Mouse (Mus musculus): ENCODE measurements around the gene Kit.

The Kit gene

DNA sequence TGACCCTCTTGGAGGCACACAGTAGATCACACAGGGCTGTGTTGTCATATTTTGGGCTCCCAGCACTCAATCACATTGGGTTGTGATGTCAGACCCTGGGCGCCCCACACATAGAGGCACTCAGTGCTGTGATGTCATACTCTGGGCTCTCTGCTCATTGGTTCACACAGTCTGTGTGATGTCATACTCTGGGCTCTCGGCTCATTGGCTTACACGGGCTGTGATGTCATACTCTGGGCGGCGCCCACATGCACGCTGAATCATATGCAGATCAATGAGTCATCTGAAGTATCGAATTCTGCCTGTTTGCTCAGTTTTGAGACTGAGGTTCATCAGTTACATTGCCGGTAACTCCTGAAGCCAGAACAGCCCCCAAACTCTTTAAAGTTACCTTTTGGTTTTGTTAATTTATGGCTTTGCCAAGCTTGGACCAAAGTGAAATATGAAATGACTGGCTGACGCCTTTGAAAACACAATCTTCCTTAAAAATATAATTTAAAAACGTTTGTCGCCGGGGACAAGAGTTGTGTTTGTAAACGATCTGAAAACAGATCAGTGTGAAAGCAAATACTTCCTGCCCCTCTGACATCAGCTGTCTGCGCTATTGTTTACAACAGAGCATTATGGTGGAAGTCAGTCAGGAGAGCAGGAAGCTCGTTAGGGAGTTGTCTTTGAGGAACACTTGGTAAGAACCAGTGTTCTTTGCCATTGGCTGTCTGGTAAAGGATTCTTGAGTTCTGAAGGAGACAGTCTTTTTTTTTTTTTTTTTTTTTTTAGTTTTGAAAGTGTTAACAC is 15.0 kb downstream of the Kit start:
- no peak for DNase-seq (ENCODE audit: low read depth, low spot score)

DNA sequence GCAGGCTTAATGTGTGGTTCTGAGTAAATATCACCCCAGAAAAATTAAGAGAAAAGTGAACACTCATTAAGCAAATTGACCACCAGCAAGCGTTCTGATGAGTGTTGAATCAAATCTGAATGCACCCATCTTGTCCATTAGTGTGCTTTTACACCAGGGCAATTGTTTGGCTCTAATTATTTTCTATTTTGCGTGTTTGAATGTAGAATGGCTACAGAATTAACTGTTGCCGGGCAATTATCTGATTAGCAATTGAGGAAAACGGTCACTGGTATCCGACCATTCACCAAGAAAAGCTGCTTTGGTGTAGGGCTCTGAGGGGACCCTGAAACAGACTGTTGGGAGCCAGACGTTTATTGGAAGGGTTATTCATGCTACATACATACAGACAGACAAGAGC is 16.2 kb downstream of the Kit start:
- no peak for DNase-seq (ENCODE audit: low read depth, low spot score)

DNA sequence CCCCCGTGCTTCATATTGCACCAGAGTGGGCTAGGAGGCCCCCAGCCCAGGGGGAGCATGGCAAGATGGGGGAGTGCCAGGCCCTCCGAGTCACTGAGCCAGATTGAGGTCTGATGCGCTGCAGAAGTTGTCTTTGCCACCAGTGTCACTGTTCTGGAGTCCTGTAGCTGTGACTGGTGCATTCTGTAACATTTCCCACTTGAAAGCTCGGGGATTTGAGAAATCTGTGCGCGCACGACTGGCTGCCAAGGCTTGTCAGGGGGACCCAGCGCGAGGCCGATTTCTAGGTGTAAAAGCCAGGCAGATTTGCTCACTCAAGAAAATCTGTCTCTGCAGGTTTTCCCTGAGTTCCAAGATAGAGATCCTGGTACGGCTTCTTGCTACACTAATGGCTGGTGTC is 16.9 kb downstream of the Kit start:
- no peak for DNase-seq (ENCODE audit: low read depth, low spot score)

GRCm38 (mm10) chr5:75595319-75595718 is 20.6 kb downstream of the Kit start:
- no peak for DNase-seq (ENCODE audit: low read depth, low spot score)

DNA sequence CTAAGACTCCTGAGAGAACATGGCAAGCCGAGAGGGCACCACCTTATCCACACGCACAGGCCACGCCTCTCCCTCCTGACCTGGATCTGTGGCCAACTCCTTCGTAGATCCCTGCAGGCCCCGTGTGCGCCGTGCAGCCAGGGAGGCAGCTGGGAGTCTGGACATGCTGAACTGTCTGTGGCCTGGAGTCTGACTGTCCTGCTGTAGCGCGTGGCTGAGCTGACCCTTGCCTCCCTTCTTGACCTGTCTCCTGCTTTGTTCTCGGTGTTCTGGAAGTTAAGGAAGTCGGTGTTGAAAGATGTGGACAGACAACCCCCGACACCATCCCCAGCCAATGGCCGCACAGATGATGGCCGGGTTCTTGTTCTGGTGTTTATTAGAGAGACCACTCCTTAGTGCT is 21.5 kb downstream of the Kit start:
- DNase-seq (ENCODE audit: low read depth, low spot score) = no peak

DNA sequence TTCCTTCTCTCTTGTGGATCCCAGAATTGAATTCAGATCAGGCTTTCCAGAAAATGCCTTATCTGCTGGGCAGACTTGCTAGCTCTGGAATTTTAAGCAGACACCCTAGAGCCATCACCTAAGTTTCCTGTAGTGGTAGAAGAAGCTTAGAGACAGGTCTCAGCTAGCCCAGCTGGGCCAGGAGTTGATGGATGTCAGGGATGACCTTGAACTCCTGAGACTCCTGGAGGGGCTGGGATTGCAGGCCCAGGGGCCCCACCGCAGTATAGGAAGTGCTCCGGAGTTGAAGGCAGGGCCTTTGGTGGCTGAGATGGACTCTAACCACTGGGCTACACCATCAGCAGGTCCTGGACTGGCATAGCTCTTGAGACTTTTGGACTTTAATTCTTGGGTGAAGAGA is 22.6 kb downstream of the Kit start:
- no peak for DNase-seq (ENCODE audit: low read depth, low spot score)

- DNase-seq (ENCODE audit: low read depth, low spot score) = no peak
Measured at GRCm38 (mm10) chr5:75598491-75598890, 23.8 kb downstream of the Kit start.

GRCm38 (mm10) chr5:75599991-75600390 is 25.3 kb downstream of the Kit start:
- no peak for DNase-seq (ENCODE audit: low read depth, low spot score)

DNA sequence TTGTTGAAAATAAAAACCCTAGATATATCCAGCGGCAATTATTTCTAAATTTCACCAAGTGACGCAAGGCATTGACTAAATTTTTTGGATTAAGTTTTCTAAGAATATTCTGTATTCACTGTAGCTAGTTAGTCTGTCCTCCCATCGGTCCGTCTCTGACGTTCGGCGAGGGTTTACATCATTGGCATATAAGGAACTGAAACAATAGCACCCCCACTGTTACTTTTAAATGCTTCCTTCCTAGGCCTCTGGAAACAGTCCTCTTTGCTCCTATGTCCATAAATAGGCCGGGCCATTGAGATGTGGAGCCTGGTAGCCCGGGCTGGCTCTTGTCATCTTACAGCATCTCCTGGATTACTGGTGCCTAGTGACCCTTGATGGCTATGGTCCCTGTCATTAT is 29.5 kb downstream of the Kit start:
- no peak for DNase-seq (ENCODE audit: low read depth, low spot score)

GRCm38 (mm10) chr5:75606898-75607297 is 32.2 kb downstream of the Kit start:
- no peak for DNase-seq (ENCODE audit: low read depth, low spot score)

DNA sequence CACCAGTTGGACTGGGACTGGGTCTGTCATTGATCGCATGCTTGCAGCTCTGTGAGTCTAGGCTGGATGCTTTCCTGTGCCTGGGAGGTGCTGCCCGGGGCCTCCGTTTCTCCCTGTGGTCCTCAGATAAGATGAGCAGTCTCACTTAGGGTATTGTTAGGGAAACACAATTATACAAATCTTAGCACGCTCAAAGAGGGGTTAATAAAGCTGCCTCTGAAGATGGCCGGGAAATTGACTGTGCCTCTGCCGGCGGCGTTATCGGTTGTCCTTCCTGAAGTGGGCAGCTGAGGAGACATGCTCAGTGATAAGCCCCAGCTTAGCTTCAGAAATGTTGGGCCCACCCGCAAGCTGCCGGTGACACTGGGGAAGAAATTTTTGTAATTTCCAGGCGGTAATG is 33.3 kb downstream of the Kit start:
- DNase-seq (ENCODE audit: low read depth, low spot score) = no peak

GRCm38 (mm10) chr5:75612380-75612779 is 37.7 kb downstream of the Kit start:
- DNase-seq (ENCODE audit: low read depth, low spot score) = no peak

- no peak for DNase-seq (ENCODE audit: low read depth, low spot score)
Measured at GRCm38 (mm10) chr5:75612926-75613325, 38.2 kb downstream of the Kit start.

DNA sequence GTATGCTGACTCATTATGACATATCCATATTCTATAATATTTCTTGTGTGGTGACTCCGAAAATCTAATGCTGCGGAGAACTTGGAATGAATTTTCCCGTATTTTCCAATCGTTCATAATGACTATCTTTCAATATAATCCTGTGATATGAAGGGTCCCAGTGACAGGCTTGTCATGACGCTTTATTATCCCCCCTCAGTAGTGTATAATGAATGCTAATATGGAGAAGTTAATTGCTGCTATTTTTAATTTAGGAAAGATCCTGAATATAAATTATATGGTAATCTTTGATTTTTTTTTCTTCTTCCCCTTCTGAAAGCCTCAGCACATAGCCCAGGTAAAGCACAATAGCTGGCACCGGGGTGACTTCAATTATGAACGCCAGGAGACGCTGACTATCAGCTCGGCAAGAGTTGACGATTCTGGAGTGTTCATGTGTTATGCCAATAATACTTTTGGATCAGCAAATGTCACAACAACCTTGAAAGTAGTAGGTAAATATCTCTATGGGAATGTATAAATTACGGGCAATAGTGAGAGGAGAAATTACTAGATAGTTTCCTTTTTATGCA is 40.4 kb downstream of the Kit start:
- no peak for DNase-seq (ENCODE audit: low read depth, low spot score)

DNA sequence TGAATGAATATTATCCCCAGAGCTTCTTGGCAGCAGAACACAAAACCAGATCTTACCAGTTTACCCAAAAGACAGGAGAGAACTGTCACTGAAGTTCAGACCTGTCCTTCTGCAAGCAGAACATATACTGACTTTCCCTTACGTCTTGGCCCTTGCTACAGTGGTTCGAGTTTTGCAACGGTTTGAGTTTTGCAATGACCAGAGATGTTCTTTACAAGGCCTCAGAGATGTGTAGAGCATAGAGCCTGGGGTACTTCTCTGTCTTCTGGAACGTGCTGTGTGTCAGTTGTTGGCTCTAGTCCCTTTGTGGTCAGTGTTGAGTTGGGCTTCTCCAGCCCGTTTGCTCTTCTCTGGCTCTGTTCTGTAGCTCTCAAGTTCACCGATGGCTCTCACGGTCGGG is 40.9 kb downstream of the Kit start:
- DNase-seq (ENCODE audit: low read depth, low spot score) = no peak

- no peak for DNase-seq (ENCODE audit: low read depth, low spot score)
Measured at GRCm38 (mm10) chr5:75622401-75622800, 47.7 kb downstream of the Kit start.

DNA sequence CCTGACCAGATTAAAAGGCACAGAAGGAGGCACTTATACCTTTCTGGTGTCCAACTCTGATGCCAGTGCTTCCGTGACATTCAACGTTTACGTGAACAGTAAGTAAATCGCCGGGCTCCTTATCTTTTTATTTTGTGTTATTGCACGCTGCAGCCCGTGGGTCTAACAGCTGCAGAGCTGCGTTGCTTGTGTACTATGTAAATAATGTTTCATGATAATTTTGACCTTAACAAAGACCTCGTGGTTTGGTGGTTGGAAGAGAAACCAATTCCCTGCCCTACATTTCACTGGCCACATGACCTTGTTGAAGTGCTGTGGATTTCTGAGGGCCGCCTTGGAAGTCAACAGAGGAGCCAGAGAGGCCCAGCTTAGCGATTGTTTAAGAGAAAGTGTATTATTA is 48.3 kb downstream of the Kit start:
- DNase-seq (ENCODE audit: low read depth, low spot score) = no peak

- DNase-seq (ENCODE audit: low read depth, low spot score) = no peak
Measured at GRCm38 (mm10) chr5:75623520-75623919, 48.8 kb downstream of the Kit start.

- no peak for DNase-seq (ENCODE audit: low read depth, low spot score)
Measured at GRCm38 (mm10) chr5:75623993-75624706, 49.4 kb downstream of the Kit start.

DNA sequence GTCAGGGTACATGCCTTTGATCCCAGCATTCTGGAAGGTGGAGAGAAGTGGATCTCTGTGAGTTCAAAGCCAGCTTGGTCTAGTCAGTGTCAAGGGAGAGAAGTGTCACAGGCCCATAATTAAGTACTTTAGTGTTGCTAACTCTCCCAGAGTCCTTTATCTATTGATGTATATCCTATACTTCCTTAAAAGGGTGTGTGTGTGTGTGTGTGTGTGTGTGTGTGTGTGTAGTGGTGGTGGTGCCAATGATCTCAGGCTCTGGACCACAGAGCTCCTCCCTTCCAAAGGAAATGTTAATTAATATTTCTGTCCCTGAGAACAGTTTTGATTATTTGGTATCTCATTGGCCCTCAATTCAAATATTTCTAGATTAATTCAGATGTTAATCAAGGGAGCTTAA is 50.3 kb downstream of the Kit start:
- DNase-seq (ENCODE audit: low read depth, low spot score) = no peak

- no peak for DNase-seq (ENCODE audit: low read depth, low spot score)
Measured at GRCm38 (mm10) chr5:75626284-75626683, 51.6 kb downstream of the Kit start.

DNA sequence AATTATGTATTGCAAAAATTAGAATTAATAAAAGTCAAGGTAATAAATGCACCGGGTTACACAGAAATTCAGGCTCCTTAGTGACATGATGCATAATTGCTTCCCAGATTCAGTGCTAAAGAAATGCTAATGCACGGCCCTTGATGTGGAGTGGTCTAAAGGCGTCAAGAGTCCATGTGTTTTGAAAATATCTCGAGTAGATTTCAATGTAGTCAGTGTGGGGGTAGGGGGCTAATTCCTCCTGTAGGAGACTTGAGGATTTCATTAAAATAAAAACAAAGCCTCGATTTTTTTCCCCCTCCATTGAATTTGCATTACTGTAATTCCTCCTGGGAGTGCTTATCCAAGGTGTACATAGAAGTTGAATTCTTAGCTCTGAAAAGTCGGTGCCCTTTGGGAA is 52.0 kb downstream of the Kit start:
- no peak for DNase-seq (ENCODE audit: low read depth, low spot score)

DNA sequence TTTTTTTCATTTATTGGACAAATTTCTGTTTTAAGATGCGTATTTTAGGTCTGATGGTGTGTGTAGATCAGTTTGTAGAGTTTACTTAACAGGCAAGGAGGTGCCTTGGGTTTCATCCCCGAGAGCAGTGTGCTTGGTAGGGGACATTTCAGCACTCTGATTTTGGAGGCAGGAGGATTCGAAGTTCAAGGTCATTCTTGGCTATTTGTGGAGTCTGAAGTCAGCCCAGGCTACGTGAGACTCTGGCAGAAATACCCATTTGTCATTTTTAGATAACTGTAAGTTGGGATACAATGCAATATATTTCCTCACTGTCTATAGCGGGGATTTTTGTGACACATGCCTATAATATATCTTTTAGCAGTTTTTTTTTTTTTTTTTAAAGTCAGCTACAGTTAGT is 57.5 kb downstream of the Kit start:
- no peak for DNase-seq (ENCODE audit: low read depth, low spot score)
